Mouse (Mus musculus) limb, embryonic 14.5 days (tissue): ENCODE data around the gene Cybb. TPM values are rescaled to one million over a fixed set of nuclear protein-coding genes. Genes with fewer than 3 reads are reported as not detected.

ENCODE experiments used
- ATAC-seq: fragments of 200-750 bp; cut with Nextera tagmentation; 2 replicates; pipeline ENCODE4 v1.8.0; 2017; ENCODE audit warnings: low read depth, moderate number of reproducible peaks, moderate TSS enrichment; ENCODE audit not compliant: low FRiP score
- DNase-seq: peaks from one replicate; pipeline ENCODE4 v3.0.0-alpha.2; 2015; ENCODE audit warnings: low spot score
- H3K27ac ChIP-seq: fragments of 300-500 bp; sonication (generic); replicated peaks from 2 replicates; pipeline ENCODE4 v1.5.1; 2014; ENCODE audit warnings: low read depth, mild to moderate bottlenecking, low read length, moderate library complexity, mixed read lengths
- H3K27me3 ChIP-seq: fragments of 300-500 bp; sonication (generic); 2 replicates; pipeline ENCODE4 v1.6.1; 2014; ENCODE audit warnings: low read length, mixed read lengths; ENCODE audit not compliant: control insufficient read depth, insufficient read depth
- H3K36me3 ChIP-seq: fragments of 300-500 bp; sonication (generic); 2 replicates; pipeline ENCODE4 v1.6.1; 2014; ENCODE audit warnings: mild to moderate bottlenecking, low read length, moderate library complexity, mixed read lengths; ENCODE audit not compliant: control insufficient read depth, insufficient read depth
- H3K4me1 ChIP-seq: fragments of 300-500 bp; sonication (generic); 2 replicates; pipeline ENCODE4 v1.6.1; 2014; ENCODE audit warnings: antibody characterized with exemption, low read length, mixed read lengths; ENCODE audit not compliant: control insufficient read depth, insufficient read depth
- H3K4me2 ChIP-seq: fragments of 300-500 bp; sonication (generic); replicated peaks from 2 replicates; pipeline ENCODE4 v1.6.1; 2014; ENCODE audit warnings: low read depth, mild to moderate bottlenecking, low read length, moderate library complexity; ENCODE audit not compliant: severe bottlenecking
- H3K4me3 ChIP-seq: fragments of 300-500 bp; sonication (generic); replicated peaks from 2 replicates; pipeline ENCODE4 v1.5.1; 2014; ENCODE audit warnings: low read length
- H3K9ac ChIP-seq: fragments of 300-500 bp; sonication (generic); 2 replicates; pipeline ENCODE4 v1.6.1; 2014; ENCODE audit warnings: mild to moderate bottlenecking, low read depth, low read length, moderate library complexity; ENCODE audit not compliant: severe bottlenecking
- H3K9me3 ChIP-seq: fragments of 300-500 bp; sonication (generic); 2 replicates; pipeline ENCODE4 v1.6.1; 2016; ENCODE audit warnings: low read length; ENCODE audit not compliant: control insufficient read depth
- POLR2A ChIP-seq: fragments of 200-500 bp; IDR thresholded peaks from 2 replicates; pipeline ENCODE4 v1.8.0; 2012; ENCODE audit warnings: inconsistent platforms, mild to moderate bottlenecking, moderate library complexity, borderline replicate concordance; ENCODE audit not compliant: insufficient read depth, insufficient read length; ENCODE audit errors: extremely low read depth
- WGBS: fragments of 180-500 bp; shearing (Covaris S2); extraction: QIAGEN DNeasy Blood & Tissue Kit; methylation state at CpG from one replicate; pipeline ENCODE4 v1.1.7; 2014; 5-methylcytosine and 5-hydroxymethylcytosine counted together
- polyA plus RNA-seq, 2 experiments: library from polyadenylated mRNA; depleted of rRNA in 1 of 2; stranded (reverse) in 1 of 2; unstranded in 1 of 2; fragments of >200 nt; fragmentation: Nextera tagmentation in 1 of 2; extraction: Ambion mirVana in 1 of 2; gene quantifications; 2 replicates each; pipeline versions ENCODE4 v1.2.1 to v1.2.3; 2012 to 2014

Gene Cybb
- polyA plus RNA-seq, 2 experiments = 1.1 to 3.1 TPM

- Histone ChIP-seq H3K4me3 (no peak overlapping the region), H3K4me1 (no peaks in the 10 kb centered on the region), H3K27ac (no peak overlapping the region), H3K9me3 (no peaks in the 10 kb centered on the region), H3K27me3 (no peaks in the 10 kb centered on the region), H3K9ac (no peak overlapping the region), H3K4me2 (no peak overlapping the region), H3K36me3 (no peaks in the 10 kb centered on the region)
- no peak for DNase-seq
- ATAC-seq = no peak
- TF ChIP-seq POLR2A = no peak
These were observed 26.2 kb downstream of the Cybb start for GRCm38 (mm10) chrX:9461399-9461798.

- no peak for TF ChIP-seq POLR2A
- 82% methylated on average over 4 of the region's 4 CpGs for WGBS
- no peak overlapping the region for H3K4me3 ChIP-seq
These were observed 27.1 kb downstream of the Cybb start for GRCm38 (mm10) chrX:9460387-9460930.

GRCm38 (mm10) chrX:9452375-9452774 lies 35.2 kb downstream of the Cybb start:
- DNase-seq = no peak
- no peaks in the 10 kb centered on the region for H3K9me3 ChIP-seq
- WGBS = 92% methylated on average over 5 of the region's 5 CpGs
- H3K27me3 ChIP-seq = no peaks in the 10 kb centered on the region
- H3K36me3 ChIP-seq = no peaks in the 10 kb centered on the region
- no peak overlapping the region for H3K4me3 ChIP-seq
- no peak for TF ChIP-seq POLR2A
- ATAC-seq = no peak
- no peak overlapping the region for H3K4me2 ChIP-seq
- H3K9ac ChIP-seq = no peak overlapping the region
- H3K4me1 ChIP-seq = no peaks in the 10 kb centered on the region
- no peak overlapping the region for H3K27ac ChIP-seq

More at GRCm38 (mm10) chrX:9460387-9460930, 27.1 kb downstream of the Cybb start:
- ATAC-seq = no peak
- H3K36me3 ChIP-seq = no peaks in the 10 kb centered on the region
- no peaks in the 10 kb centered on the region for H3K9me3 ChIP-seq
- no peaks in the 10 kb centered on the region for H3K4me1 ChIP-seq
- no peak overlapping the region for H3K4me2 ChIP-seq
- H3K27ac ChIP-seq = no peak overlapping the region
- no peak for DNase-seq
- no peaks in the 10 kb centered on the region for H3K27me3 ChIP-seq
- no peak overlapping the region for H3K9ac ChIP-seq

DNA sequence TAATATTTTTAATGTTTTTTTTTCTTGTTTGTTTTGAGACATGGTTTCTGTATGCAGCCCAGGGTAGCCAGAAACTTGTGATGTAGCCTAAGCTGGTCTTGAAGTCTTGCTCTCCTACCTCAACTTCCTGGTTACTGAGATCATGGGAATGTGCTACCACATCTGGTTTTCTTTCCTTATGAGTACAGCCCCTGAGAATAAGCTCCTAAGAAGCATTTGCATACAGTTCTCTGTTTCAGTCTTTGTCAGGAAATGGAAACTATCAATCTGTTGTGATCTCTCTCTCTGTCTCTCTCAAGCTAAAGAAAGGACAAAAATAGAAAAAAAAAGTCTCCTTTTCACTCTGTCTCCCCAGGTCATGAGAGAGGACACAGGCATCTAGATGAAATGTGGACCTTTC lies 40.3 kb downstream of the Cybb start:
- no peak for DNase-seq
- Histone ChIP-seq H3K4me2 (no peak overlapping the region), H3K27ac (no peak overlapping the region), H3K9ac (no peak overlapping the region), H3K4me1 (no peaks in the 10 kb centered on the region), H3K9me3 (no peaks in the 10 kb centered on the region), H3K27me3 (no peaks in the 10 kb centered on the region), H3K4me3 (no peak overlapping the region), H3K36me3 (no peaks in the 10 kb centered on the region)
- ATAC-seq = no peak
- TF ChIP-seq POLR2A = no peak

DNA sequence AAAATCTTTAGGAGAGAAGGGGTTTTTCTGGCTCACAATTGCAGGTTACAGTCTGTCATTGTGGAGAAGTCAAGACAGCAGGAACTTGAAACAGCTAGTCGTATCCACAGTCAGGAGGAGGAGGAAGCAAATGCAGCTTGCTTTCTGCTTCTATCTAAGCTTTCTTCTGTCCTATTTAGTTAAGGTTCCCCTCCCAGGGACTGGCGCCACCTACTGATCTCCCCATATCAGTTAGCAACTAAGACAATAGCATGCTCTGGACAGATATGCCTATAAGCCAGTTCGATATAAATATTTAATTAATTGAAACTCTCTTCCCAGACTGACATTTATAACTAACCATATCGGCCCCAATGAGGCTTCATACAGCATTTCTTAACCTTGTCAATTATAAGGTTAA lies 46.5 kb downstream of the Cybb start:
- H3K4me2 ChIP-seq = no peak overlapping the region
- H3K27ac ChIP-seq = no peak overlapping the region
- H3K4me3 ChIP-seq = no peak overlapping the region
- no peaks in the 10 kb centered on the region for H3K36me3 ChIP-seq
- WGBS = 57% methylated on average over 4 of the region's 4 CpGs
- DNase-seq (no peak), ATAC-seq (no peak)
- H3K4me1 ChIP-seq = no peaks in the 10 kb centered on the region
- no peaks in the 10 kb centered on the region for H3K9me3 ChIP-seq
- TF ChIP-seq POLR2A = no peak
- no peak overlapping the region for H3K9ac ChIP-seq
- no peaks in the 10 kb centered on the region for H3K27me3 ChIP-seq

GRCm38 (mm10) chrX:9440556-9440955 lies 47.0 kb downstream of the Cybb start:
- H3K4me3 ChIP-seq = no peak overlapping the region
- DNase-seq (no peak), ATAC-seq (no peak)
- no peaks in the 10 kb centered on the region for H3K36me3 ChIP-seq
- no peak overlapping the region for H3K27ac ChIP-seq
- H3K27me3 ChIP-seq = no peaks in the 10 kb centered on the region
- TF ChIP-seq POLR2A = no peak
- no peaks in the 10 kb centered on the region for H3K4me1 ChIP-seq
- 82% methylated on average over 4 of the region's 4 CpGs for WGBS
- no peaks in the 10 kb centered on the region for H3K9me3 ChIP-seq
- H3K9ac ChIP-seq = no peak overlapping the region
- H3K4me2 ChIP-seq = no peak overlapping the region
